Mouse (Mus musculus) hindbrain, embryonic 10.5 days (tissue): ENCODE measurements around the gene Clic4. TPM values are rescaled to one million over a fixed set of nuclear protein-coding genes. Genes with fewer than 3 reads are reported as not detected.

Source experiments
- DNase-seq: peaks from one replicate; pipeline ENCODE4 v3.0.0-alpha.2; 2017; ENCODE audit warnings: low spot score
- H3K27ac ChIP-seq: fragments of 300-500 bp; sonication (generic); 2 replicates; pipeline ENCODE4 v1.5.1; 2016; ENCODE audit warnings: mild to moderate bottlenecking, moderate library complexity
- H3K27me3 ChIP-seq: fragments of 300-500 bp; sonication (generic); 2 replicates; pipeline ENCODE4 v1.6.1; 2016; ENCODE audit warnings: mild to moderate bottlenecking; ENCODE audit not compliant: poor library complexity, insufficient read depth, severe bottlenecking
- H3K36me3 ChIP-seq: fragments of 300-500 bp; sonication (generic); 2 replicates; pipeline ENCODE4 v1.6.1; 2016; ENCODE audit warnings: mild to moderate bottlenecking, moderate library complexity
- H3K4me1 ChIP-seq: fragments of 300-500 bp; sonication (generic); replicated peaks from 2 replicates; pipeline ENCODE4 v1.6.1; 2016; ENCODE audit warnings: mild to moderate bottlenecking
- H3K4me3 ChIP-seq: fragments of 300-500 bp; sonication (generic); 2 replicates; pipeline ENCODE4 v1.5.1; 2016; ENCODE audit warnings: mild to moderate bottlenecking, moderate library complexity
- H3K9me3 ChIP-seq: fragments of 300-500 bp; sonication (generic); 2 replicates; pipeline ENCODE4 v1.6.1; 2016; ENCODE audit warnings: mild to moderate bottlenecking, moderate library complexity
- WGBS: fragments of 180-500 bp; shearing (Covaris S2); methylation state at CpG from one replicate; pipeline ENCODE4 v1.1.7; 2016; 5-methylcytosine and 5-hydroxymethylcytosine counted together
- polyA plus RNA-seq: library from polyadenylated mRNA; unstranded; fragments of >200 nt; fragmentation: Nextera tagmentation; extraction: Ambion mirVana; gene quantifications from 2 replicates; pipeline ENCODE4 v1.2.1, GENCODE M21; 2016

Gene Clic4
- 184 and 220 TPM in 2 replicates for polyA plus RNA-seq

DNA sequence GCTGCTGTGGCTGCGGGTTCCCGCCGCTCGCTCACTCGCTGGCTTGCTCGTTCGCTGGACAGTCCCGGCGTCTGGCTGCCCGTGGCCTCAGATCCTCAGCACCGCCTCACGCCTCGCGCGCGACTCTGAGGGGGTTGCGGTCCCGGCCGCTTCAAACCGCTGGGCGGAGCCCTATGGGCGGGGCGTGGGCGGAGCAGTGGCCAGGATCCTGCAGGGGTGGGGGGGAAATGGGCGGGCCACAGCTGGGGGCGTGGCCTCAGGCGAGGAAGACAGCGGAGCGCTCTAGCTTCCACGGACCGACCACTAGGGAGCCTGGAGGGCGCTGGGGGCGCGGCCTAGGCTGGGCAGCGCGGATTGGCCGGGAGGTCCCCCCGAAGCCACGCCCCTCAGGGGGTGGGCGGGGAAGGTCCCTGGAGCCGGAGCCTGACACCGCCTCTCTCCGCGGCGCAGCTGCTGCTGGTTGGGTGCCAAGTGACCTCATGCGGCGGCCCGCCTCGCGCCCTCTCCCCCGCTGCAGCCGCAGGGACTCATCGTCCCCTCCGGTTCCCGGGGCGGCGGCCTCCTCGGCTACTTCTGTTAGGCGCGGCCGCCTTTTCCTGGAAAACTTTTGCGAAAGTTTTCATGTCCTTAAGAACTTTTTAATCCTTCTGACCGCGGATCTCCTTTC, at the start of gene Clic4:
Gene Clic4, minus strand, starts transcription at position 175 of the 667 bp plus-strand sequence.
- H3K27me3 ChIP-seq, result peaks cover 25% of the 10 kb centered on the region
- H3K36me3 ChIP-seq, result peaks cover 25% of the 10 kb centered on the region
- H3K4me3 ChIP-seq, result peak within 1 kb of the TSS; percentile 96
- H3K27ac ChIP-seq, result peak within 1 kb of the TSS; percentile 99
- DNase-seq, result peak; percentile 100
- peaks cover 50% of the 10 kb centered on the region for H3K4me1 ChIP-seq
- under 1% methylated on average over 64 of the region's 64 CpGs for WGBS
- no peaks in the 10 kb centered on the region for H3K9me3 ChIP-seq

DNA sequence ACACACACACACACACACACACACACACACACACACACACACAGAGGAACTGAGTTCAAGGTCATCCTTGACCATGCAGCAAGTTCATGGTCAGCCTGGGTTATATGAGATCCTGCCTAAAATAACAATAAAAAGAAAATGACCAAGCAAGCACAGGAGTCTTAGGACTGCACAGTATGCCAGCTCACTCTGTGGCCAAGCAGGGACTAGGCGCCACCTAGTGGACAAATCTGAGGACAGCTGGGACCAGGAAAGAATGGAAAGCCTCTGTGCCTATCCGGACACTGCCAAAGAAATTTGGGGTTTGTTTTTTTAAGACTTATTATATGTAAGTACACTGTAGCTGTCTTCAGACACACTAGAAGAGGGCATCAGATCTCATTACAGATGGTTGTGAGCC, 45.4 kb upstream of the Clic4 start:
- no peaks in the 10 kb centered on the region for H3K27me3 ChIP-seq
- peaks cover 8% of the 10 kb centered on the region for H3K4me1 ChIP-seq
- no peak overlapping the region for H3K27ac ChIP-seq
- peaks cover 89% of the 10 kb centered on the region for H3K36me3 ChIP-seq
- peaks cover 11% of the 10 kb centered on the region for H3K9me3 ChIP-seq
- no peak overlapping the region for H3K4me3 ChIP-seq
- WGBS, result 29% methylated on average over 2 of the region's 2 CpGs
- peak; percentile 83 for DNase-seq

DNA sequence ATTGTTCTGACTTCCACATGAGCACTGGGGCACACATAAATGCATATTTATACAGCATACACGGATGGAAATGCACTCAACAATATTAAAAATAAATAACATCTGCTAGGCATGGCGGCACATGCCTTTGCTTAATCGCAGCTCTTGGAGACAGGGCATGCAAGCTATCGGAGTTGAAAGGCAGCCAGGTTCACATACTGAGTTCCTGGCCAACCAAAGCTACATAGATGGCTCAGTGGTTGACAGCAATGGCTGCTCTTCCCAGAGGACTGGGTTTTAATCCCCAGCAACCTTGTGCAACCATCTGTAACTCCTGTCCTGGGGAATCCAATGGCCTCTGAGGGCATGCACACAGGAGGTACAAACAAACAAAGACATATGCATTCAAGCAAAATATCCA, 44.9 kb upstream of the Clic4 start:
- Histone ChIP-seq H3K4me1 (peaks cover 13% of the 10 kb centered on the region), H3K36me3 (peaks cover 84% of the 10 kb centered on the region), H3K27ac (no peak overlapping the region), H3K4me3 (no peak overlapping the region), H3K9me3 (peaks cover 11% of the 10 kb centered on the region), H3K27me3 (no peaks in the 10 kb centered on the region)
- DNase-seq, result no peak
- WGBS, result 95% methylated on average over 4 of the region's 4 CpGs

- no peak for DNase-seq
- Histone ChIP-seq H3K27ac (no peak overlapping the region), H3K9me3 (peaks cover 11% of the 10 kb centered on the region), H3K36me3 (peaks cover 62% of the 10 kb centered on the region), H3K4me3 (no peak overlapping the region), H3K4me1 (peaks cover 15% of the 10 kb centered on the region), H3K27me3 (no peaks in the 10 kb centered on the region)
- 96% methylated on average over 9 of the region's 9 CpGs for WGBS
Measured at GRCm38 (mm10) chr4:135315287-135315686, 42.7 kb upstream of the Clic4 start.

DNA sequence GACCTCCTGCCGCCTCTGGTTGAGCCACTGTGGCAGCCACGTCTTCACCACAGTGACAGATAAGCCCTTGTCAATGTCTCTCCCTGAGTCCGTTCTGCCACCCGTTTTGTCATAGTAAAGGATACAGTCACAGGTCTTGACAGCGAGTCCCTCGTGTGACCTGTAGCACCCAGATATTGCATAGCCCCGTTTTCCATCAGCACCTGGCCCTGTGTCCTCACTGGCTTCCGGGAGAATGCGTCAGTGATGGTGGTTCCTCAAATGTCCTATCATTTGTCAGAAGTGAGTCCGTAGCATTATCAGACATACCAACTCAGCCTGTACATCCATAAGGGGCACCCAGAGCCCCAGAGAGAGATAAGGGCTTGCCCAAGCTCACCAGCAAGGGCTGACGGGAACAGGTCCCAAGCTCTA, 41.8 kb upstream of the Clic4 start:
- 85% methylated on average over 11 of the region's 11 CpGs for WGBS

DNA sequence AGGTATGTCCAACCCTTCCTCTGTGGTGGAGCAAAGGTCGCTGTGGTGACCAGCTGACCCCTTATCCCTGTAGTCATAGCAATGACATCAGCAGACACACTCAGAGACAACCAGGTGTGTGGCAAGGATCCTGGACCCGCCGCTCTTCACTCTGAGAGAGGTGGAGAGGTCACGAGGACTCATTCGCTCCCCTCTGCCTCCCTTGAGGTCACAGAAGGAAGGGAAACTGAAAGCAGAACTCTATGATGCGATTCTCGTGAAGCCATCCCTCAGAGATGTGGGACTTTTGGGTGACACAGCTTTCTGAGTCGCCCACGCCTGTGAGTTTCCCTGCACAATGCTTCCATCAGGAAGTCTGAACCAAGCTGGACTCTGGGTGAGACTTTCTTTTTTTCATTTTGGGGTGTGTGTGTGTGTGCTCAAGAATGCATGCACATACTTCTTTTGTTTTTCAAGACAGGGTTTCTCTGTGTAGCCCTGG, 41.2 kb upstream of the Clic4 start:
- H3K4me1 ChIP-seq, result peaks cover 28% of the 10 kb centered on the region
- H3K27me3 ChIP-seq, result no peaks in the 10 kb centered on the region
- WGBS, result 81% methylated on average over 9 of the region's 9 CpGs
- H3K4me3 ChIP-seq, result no peak overlapping the region
- H3K36me3 ChIP-seq, result peaks cover 47% of the 10 kb centered on the region
- H3K9me3 ChIP-seq, result peaks cover 11% of the 10 kb centered on the region
- H3K27ac ChIP-seq, result no peak overlapping the region
- no peak for DNase-seq

More for the DNA sequence above, 41.8 kb upstream of the Clic4 start:
- H3K27ac ChIP-seq, result no peak overlapping the region
- H3K4me1 ChIP-seq, result peaks cover 21% of the 10 kb centered on the region
- no peak for DNase-seq
- no peak overlapping the region for H3K4me3 ChIP-seq
- H3K27me3 ChIP-seq, result no peaks in the 10 kb centered on the region
- peaks cover 53% of the 10 kb centered on the region for H3K36me3 ChIP-seq
- peaks cover 11% of the 10 kb centered on the region for H3K9me3 ChIP-seq

GRCm38 (mm10) chr4:135313111-135313691, 40.6 kb upstream of the Clic4 start:
- 73% methylated on average over 17 of the region's 17 CpGs for WGBS
- Histone ChIP-seq H3K4me3 (no peak overlapping the region), H3K9me3 (peaks cover 11% of the 10 kb centered on the region), H3K27me3 (no peaks in the 10 kb centered on the region), H3K4me1 (peaks cover 29% of the 10 kb centered on the region), H3K27ac (peak overlapping the region; percentile 29; the same call in 1 of the 2 replicates), H3K36me3 (peaks cover 41% of the 10 kb centered on the region)
- DNase-seq, result no peak

GRCm38 (mm10) chr4:135312706-135313105, 40.1 kb upstream of the Clic4 start:
- H3K36me3 ChIP-seq, result peaks cover 36% of the 10 kb centered on the region
- no peaks in the 10 kb centered on the region for H3K27me3 ChIP-seq
- WGBS, result 45% methylated on average over 4 of the region's 4 CpGs
- H3K27ac ChIP-seq, result peak overlapping the region; percentile 29; the same call in 1 of the 2 replicates
- peaks cover 29% of the 10 kb centered on the region for H3K4me1 ChIP-seq
- no peak for DNase-seq
- H3K9me3 ChIP-seq, result peaks cover 11% of the 10 kb centered on the region
- no peak overlapping the region for H3K4me3 ChIP-seq

DNA sequence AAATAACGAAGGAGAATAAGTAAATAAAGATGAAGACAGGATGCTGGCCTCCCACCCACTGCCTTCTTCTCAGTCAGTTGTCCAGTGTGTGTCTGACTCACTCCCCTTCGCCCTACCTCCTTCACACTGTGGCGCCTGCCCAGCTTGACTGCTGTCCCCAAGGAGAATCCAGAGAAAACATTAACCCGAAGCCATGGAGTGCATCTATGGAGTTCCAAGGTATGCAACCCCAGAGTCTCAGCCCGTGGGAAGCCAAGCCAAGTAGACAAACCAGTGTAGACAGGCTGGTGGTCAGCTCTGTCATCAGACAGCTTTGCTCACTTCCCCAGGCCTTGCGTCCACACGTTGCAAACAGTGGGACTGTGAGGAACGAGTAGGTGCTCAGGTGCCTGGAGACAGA, 37.8 kb upstream of the Clic4 start:
- no peak for DNase-seq
- no peak overlapping the region for H3K27ac ChIP-seq
- peaks cover 7% of the 10 kb centered on the region for H3K9me3 ChIP-seq
- H3K4me1 ChIP-seq, result peaks cover 40% of the 10 kb centered on the region
- H3K27me3 ChIP-seq, result no peaks in the 10 kb centered on the region
- WGBS, result 83% methylated on average over 8 of the region's 8 CpGs
- peaks cover 13% of the 10 kb centered on the region for H3K36me3 ChIP-seq
- H3K4me3 ChIP-seq, result no peak overlapping the region

DNA sequence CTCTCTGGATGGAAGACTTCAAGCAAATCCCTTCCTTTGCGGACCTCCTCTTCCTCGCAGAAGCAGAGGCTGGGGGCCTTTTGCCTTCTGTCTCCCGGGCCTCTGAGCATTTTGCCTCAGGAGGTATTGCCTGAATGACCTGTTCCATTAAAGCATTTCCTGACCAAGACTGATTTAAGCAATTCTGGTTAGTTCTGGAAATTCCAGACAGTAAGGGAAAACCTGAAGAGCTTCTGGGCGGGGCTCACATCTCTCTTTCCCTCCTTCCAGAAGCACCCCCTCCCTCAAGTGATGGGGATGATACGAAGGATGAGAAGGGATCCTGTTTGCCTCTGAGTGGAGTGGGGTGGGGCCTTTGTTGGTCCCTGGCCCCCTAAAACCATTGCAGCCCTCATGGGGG, 37.1 kb upstream of the Clic4 start:
- Histone ChIP-seq H3K36me3 (peaks cover 6% of the 10 kb centered on the region), H3K4me3 (no peak overlapping the region), H3K9me3 (0 out of 2 replicates have a peak, but pooled peaks cover under 1% of the 10 kb centered on the region), H3K27me3 (no peaks in the 10 kb centered on the region), H3K4me1 (peaks cover 40% of the 10 kb centered on the region), H3K27ac (peak overlapping the region; percentile 29; the same call in 1 of the 2 replicates)
- DNase-seq, result no peak
- WGBS, result 70% methylated on average over 5 of the region's 5 CpGs

DNA sequence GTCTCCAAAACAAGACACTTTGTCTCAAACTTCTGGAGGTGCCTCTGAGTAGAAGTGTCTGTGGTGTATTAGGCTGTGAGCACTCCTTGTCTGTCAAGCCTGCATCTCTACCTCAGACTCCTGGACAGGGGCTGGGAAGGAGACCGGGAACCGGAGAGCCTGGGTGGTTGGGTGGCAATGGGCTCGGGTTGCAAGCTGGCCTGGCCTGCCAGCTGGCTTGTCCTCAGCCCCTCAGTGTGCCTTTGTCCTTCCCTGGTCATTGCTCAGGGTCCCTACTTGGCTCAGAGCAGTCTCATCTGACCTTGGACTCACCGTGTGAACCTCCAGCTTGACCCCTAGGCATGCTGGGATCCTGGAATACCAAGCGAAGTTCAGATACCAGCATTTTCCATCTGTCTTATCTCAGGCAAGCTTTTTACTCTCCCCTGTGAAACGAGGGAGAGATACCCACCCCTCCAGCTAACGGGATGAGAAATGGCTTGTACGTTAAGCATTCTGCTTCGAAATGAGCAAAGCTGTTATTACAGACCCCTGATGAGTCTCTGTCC, 36.6 kb upstream of the Clic4 start:
- 63% methylated on average over 9 of the region's 9 CpGs for WGBS
- H3K27ac ChIP-seq, result peak overlapping the region; percentile 29; the same call in 1 of the 2 replicates

GRCm38 (mm10) chr4:135306971-135307632, 34.5 kb upstream of the Clic4 start:
- WGBS, result 38% methylated on average over 17 of the region's 17 CpGs
- no peak for DNase-seq
- Histone ChIP-seq H3K27ac (peak overlapping the region; percentile 79; the same call in 1 of the 2 replicates), H3K27me3 (no peaks in the 10 kb centered on the region), H3K9me3 (no peaks in the 10 kb centered on the region), H3K4me3 (peak overlapping the region; percentile 26), H3K36me3 (no peaks in the 10 kb centered on the region), H3K4me1 (peaks cover 25% of the 10 kb centered on the region)

More for the DNA sequence above, 36.6 kb upstream of the Clic4 start:
- Histone ChIP-seq H3K27me3 (no peaks in the 10 kb centered on the region), H3K4me3 (no peak overlapping the region), H3K9me3 (no peaks in the 10 kb centered on the region), H3K4me1 (peaks cover 40% of the 10 kb centered on the region), H3K36me3 (peaks cover under 1% of the 10 kb centered on the region)
- no peak for DNase-seq
